Mouse (Mus musculus) neural tube, embryonic 10.5 days (tissue): ENCODE measurements around the gene Pdpn.
A peak's percentile ranks its signal among the peaks of the same experiment; 100 is the strongest.

ENCODE experiments used
- DNase-seq: peaks from one replicate; pipeline ENCODE4 v3.0.0-alpha.2; 2017; ENCODE audit warnings: low spot score; ENCODE audit errors: extremely low spot score

Pdpn gene

GRCm38 (mm10) chr4:143239615-143240201 lies 59.7 kb downstream of the Pdpn start:
- no peak for DNase-seq

- no peak for DNase-seq
These were observed 60.2 kb downstream of the Pdpn start for GRCm38 (mm10) chr4:143239117-143239516.

- DNase-seq: peak; percentile 45
These were observed 60.9 kb downstream of the Pdpn start for GRCm38 (mm10) chr4:143238241-143239031.

GRCm38 (mm10) chr4:143231790-143232422 lies 67.5 kb downstream of the Pdpn start:
- no peak for DNase-seq

GRCm38 (mm10) chr4:143231110-143231509 lies 68.3 kb downstream of the Pdpn start:
- no peak for DNase-seq

GRCm38 (mm10) chr4:143227976-143228375 lies 71.4 kb downstream of the Pdpn start:
- no peak for DNase-seq

- DNase-seq: no peak
These were observed 73.5 kb downstream of the Pdpn start for GRCm38 (mm10) chr4:143225886-143226285.

- peak; percentile 30 for DNase-seq
These were observed 80.0 kb downstream of the Pdpn start for GRCm38 (mm10) chr4:143219316-143219751.

- DNase-seq: no peak
These were observed 80.5 kb downstream of the Pdpn start for GRCm38 (mm10) chr4:143218858-143219257.
